Mouse (Mus musculus) right cerebral cortex, postnatal 36 days (tissue): ENCODE results near the gene Cd209c.

Source experiments
- DNase-seq, 2 experiments: peaks; one replicate each; pipeline ENCODE4 v3.0.0; 2022; ENCODE audit warnings: low spot score in 2 of 2, mixed read lengths in 1 of 2

Cd209c gene

DNA sequence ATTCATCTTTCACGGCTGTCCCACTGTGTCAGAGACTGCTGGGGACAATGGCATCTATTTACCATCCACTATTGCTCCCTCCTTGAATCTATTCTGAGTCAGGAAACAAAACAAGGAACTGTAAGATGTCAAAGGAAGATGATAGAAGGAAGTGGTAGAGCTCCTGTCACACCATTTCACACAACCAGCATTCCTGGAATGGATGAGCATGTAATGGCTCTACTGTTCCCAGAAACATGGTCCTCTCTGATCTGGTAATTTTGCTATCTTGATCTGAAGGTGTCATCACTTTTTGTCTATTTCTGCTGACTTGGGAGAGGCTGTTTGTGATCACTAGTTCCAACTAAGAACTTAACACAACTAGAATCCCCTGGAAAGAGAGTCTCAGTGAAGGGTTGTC lies at the start of gene Cd209c:
Gene Cd209c, minus strand, starts transcription at position 101 of the 400 bp plus-strand sequence.
- no peak for DNase-seq

DNA sequence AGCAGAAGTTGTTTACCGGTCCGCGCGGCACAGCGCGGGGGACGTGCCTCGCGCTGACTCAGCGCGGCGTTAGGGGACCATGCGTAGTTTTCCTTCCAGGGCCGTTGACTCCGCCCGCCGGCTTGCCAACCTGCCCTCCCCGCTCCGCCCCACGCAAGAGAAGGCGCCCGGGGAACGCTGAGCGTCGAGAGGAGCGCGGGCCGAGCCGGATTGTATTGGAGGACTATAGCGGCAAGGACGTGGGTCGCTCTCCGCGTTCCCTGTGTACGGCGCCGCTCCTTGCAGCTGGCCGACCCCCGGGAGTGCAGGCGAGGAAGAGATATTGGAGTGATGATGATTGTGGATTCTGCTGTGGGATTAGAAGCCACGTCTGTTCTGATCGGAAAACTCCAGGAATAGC lies 39.7 kb upstream of the Cd209c start:
- no peak for DNase-seq

DNA sequence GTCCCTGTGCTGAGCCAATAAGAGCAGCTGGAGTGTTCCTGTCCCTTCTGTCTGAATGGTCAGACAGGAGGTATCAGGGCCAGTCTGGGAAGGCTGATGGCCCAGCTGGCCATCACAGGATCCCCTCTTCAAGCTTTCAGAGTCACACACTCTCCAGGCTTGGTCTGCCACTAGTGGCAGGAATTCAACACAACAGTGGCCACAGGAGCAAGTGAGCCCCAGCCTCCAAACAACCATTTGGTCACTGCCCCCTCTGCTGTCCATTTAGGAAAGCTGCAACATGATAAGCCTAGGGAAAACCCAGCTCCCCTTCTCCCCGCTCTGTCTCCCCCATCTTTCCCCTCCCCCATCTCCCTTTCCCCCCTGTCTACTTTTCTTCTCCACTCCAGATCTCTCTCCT lies 1.5 kb upstream of the Cd209c start:
- no peak for DNase-seq

DNA sequence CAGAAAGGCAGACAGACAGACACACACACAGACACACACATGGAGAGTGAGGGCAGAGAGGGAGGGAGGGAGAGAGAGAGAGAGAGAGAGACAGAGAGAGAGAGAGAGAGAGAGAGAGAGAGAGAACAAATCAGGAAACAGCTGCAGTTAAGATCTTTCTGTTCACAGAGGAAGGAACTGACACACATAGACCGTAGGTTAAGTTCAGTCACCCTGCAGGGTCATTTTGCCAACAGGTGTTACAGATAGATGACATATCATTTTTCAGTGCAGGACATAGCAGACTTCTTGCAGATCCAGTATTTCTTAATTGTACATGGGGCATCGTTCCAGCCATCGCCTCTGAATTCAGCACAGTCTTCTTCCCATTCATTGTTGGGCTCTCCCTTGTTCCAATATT lies 14.5 kb downstream of the Cd209c start:
- no peak for DNase-seq

DNA sequence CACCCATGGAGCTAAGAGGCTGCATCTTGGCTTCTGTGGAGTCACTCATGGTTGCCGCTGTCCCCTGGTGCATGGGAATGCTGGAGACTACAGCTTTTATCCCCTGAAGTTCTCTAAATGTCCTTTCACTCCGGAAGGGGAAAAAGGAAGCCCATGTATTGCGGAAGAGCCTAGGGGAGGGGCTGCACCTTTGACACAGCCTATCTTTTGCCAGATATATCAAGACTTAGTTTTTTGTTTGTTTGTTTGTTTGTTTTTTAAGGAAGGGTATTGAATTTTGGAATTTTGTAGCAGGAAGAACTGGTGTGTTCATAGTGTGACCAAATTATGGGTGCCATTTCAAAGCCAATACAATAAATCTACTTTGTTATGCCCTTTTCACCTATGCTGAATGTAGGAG lies 27.8 kb downstream of the Cd209c start, which contains the start of gene Cd209b:
Gene Cd209b, minus strand, starts transcription at position 101 of the 400 bp plus-strand sequence.
- DNase-seq, result no peak
